Mouse (Mus musculus) large intestine, adult 2 months (tissue): ENCODE measurements around the gene Cpa5. TPM values are rescaled to one million over a fixed set of nuclear protein-coding genes. Genes with fewer than 3 reads are reported as not detected.

Experiments
- DNase-seq: peaks from one replicate; pipeline ENCODE4 v3.0.0-alpha.2; 2012; ENCODE audit warnings: low read depth, low spot score
- WGBS: fragments of 180-500 bp; shearing (Covaris S2); methylation state at CpG from one replicate; pipeline ENCODE4 v1.1.7; 2018; 5-methylcytosine and 5-hydroxymethylcytosine counted together
- polyA plus RNA-seq: library from polyadenylated mRNA; depleted of rRNA; stranded (reverse); fragments of >200 nt; gene quantifications from 2 replicates; pipeline ENCODE4 v1.2.3, GENCODE M21; 2012; rRNA removed

Gene Cpa5
- polyA plus RNA-seq, 1 experiment = not detected

- WGBS = 47% methylated on average over 14 of the region's 14 CpGs
- DNase-seq = no peak
Observed at GRCm38 (mm10) chr6:30673764-30674561, 63.2 kb downstream of the Cpa5 start.

- DNase-seq = no peak
- WGBS = 61% methylated on average over 9 of the region's 9 CpGs
Observed at GRCm38 (mm10) chr6:30674714-30675280, 64.0 kb downstream of the Cpa5 start.

GRCm38 (mm10) chr6:30675281-30675771, 64.5 kb downstream of the Cpa5 start:
- no peak for DNase-seq
- 55% methylated on average over 11 of the region's 11 CpGs for WGBS

GRCm38 (mm10) chr6:30676506-30676905, 65.7 kb downstream of the Cpa5 start:
- DNase-seq = no peak
- 86% methylated on average over 6 of the region's 6 CpGs for WGBS

GRCm38 (mm10) chr6:30677591-30677990, 66.8 kb downstream of the Cpa5 start:
- WGBS = 92% methylated on average over 9 of the region's 9 CpGs
- no peak for DNase-seq

- DNase-seq = no peak
- 94% methylated on average over 6 of the region's 6 CpGs for WGBS
Observed at GRCm38 (mm10) chr6:30678482-30678881, 67.7 kb downstream of the Cpa5 start.

- no peak for DNase-seq
- WGBS = 55% methylated on average over 5 of the region's 5 CpGs
Observed at GRCm38 (mm10) chr6:30679567-30679966, 68.8 kb downstream of the Cpa5 start.

GRCm38 (mm10) chr6:30680442-30680841, 69.6 kb downstream of the Cpa5 start:
- 84% methylated on average over 7 of the region's 7 CpGs for whole genome bisulfite sequencing
- no peak for DNase-seq

Other genes with a start within 250 kb of the Cpa5 start
- 11.0 and 14.0 TPM in 2 replicates for gene Zc3hc1, start 220.0 kb upstream of the Cpa5 start, polyA plus RNA-seq
- 10.7 and 15.0 TPM in 2 replicates for gene Klhdc10, start 209.1 kb upstream of the Cpa5 start, polyA plus RNA-seq
- gene Tmem209, start 101.2 kb upstream of the Cpa5 start, polyA plus RNA-seq = 25.0 and 28.6 TPM in 2 replicates
- not detected in 2 replicates for gene Ssmem1, start 101.2 kb upstream of the Cpa5 start, polyA plus RNA-seq
- 0.62 and 1.2 TPM in 2 replicates for gene Cpa2, start 69.4 kb upstream of the Cpa5 start, polyA plus RNA-seq
- gene Cpa4, start 42.6 kb upstream of the Cpa5 start, polyA plus RNA-seq = not detected in 2 replicates
- gene Cpa1, start 28.2 kb downstream of the Cpa5 start, polyA plus RNA-seq = 0.42 and 0.92 TPM in 2 replicates
- gene Cep41, start 82.7 kb downstream of the Cpa5 start, polyA plus RNA-seq = 2.9 and 3.4 TPM in 2 replicates
- gene Mest, start 112.5 kb downstream of the Cpa5 start, polyA plus RNA-seq = 10.4 and 21.2 TPM in 2 replicates